Mouse (Mus musculus) neural tube, embryonic 15.5 days (tissue): ENCODE data around the gene Dlg2. TPM values are rescaled to one million over a fixed set of nuclear protein-coding genes. Genes with fewer than 3 reads are reported as not detected.

Experiments
- ATAC-seq: fragments of 200-750 bp; cut with Nextera tagmentation; 2 replicates; pipeline ENCODE4 v1.8.0; 2017; ENCODE audit warnings: mild to moderate bottlenecking, moderate TSS enrichment, moderate library complexity; ENCODE audit not compliant: low FRiP score
- H3K27ac ChIP-seq: fragments of 300-500 bp; sonication (generic); replicated peaks from 2 replicates; pipeline ENCODE4 v1.5.1; 2015; ENCODE audit warnings: mild to moderate bottlenecking, inconsistent platforms
- H3K27me3 ChIP-seq: fragments of 300-500 bp; sonication (generic); replicated peaks from 2 replicates; pipeline ENCODE4 v1.6.1; 2015; ENCODE audit warnings: inconsistent platforms
- H3K36me3 ChIP-seq: fragments of 300-500 bp; sonication (generic); 2 replicates; pipeline ENCODE4 v1.6.1; 2015; ENCODE audit warnings: inconsistent platforms
- H3K4me1 ChIP-seq: fragments of 300-500 bp; sonication (generic); 2 replicates; pipeline ENCODE4 v1.6.1; 2015; ENCODE audit warnings: inconsistent platforms
- H3K4me2 ChIP-seq: fragments of 300-500 bp; sonication (generic); 2 replicates; pipeline ENCODE4 v1.6.1; 2015; ENCODE audit warnings: inconsistent platforms, mild to moderate bottlenecking, moderate library complexity
- H3K4me3 ChIP-seq: fragments of 300-500 bp; sonication (generic); replicated peaks from 2 replicates; pipeline ENCODE4 v1.5.1; 2015; ENCODE audit warnings: mild to moderate bottlenecking, inconsistent platforms
- H3K9ac ChIP-seq: fragments of 300-500 bp; sonication (generic); replicated peaks from 2 replicates; pipeline ENCODE4 v1.6.1; 2015; ENCODE audit warnings: mild to moderate bottlenecking, inconsistent platforms
- H3K9me3 ChIP-seq: fragments of 300-500 bp; sonication (generic); replicated peaks from 2 replicates; pipeline ENCODE4 v1.6.1; 2016; ENCODE audit warnings: inconsistent platforms
- WGBS: fragments of 180-500 bp; shearing (Covaris S2); methylation state at CpG from one replicate; pipeline ENCODE4 v1.1.7; 2015; ENCODE audit warnings: mixed read lengths; 5-methylcytosine and 5-hydroxymethylcytosine counted together
- polyA plus RNA-seq: library from polyadenylated mRNA; unstranded; fragments of >200 nt; fragmentation: Nextera tagmentation; extraction: Ambion mirVana; gene quantifications from 2 replicates; pipeline ENCODE4 v1.2.1, GENCODE M21; 2015

Gene Dlg2
- polyA plus RNA-seq, 1 experiment from 2014 or later, result 29.9 TPM

DNA sequence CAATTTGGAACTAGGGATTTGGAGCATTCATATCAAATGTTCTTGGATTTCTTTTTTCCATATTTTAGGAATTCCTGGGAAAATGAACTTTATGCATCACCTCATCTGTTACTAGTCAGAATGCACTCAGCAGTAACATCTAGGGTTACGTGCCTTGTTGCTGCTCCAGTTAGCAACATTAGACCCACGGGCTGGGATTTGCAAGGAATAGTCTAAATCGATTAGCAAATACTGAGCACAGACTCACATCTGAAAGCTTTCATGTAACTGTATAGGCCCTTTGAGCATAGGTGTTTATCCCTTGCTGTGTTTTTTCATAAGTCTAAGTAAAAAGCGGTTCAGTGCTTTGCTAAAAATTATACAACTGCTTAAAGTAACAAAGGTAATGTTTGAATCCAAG is 1887.3 kb downstream of the Dlg2 start:
- Histone ChIP-seq H3K9me3 (no peaks in the 10 kb centered on the region), H3K9ac (no peak overlapping the region), H3K27ac (no peak overlapping the region), H3K4me3 (no peak overlapping the region), H3K4me1 (0 out of 2 replicates have a peak, but pooled peaks cover 7% of the 10 kb centered on the region), H3K36me3 (no peaks in the 10 kb centered on the region), H3K4me2 (no peak overlapping the region), H3K27me3 (no peaks in the 10 kb centered on the region)
- WGBS, result 82% methylated on average over 4 of the region's 4 CpGs
- ATAC-seq, result no peak

DNA sequence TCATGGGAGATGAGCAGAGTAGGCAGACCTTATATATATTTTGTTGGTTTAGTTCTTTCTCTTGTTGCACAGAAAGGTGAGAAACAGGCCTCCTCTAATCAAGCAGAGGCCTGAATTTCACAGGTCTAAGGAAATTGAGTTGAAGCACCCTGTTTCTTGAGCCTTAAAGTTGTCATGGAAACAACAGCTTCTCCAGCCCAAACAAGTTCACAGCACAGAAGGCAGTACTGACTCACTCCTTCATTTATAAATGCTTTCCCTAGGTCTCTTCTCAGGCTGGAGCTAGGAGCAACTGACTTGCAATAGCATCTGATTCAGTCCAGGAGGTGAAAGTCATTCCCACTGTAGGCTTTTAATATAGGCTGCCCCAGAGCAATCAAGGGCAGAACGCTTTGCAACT is 1890.6 kb downstream of the Dlg2 start:
- Histone ChIP-seq H3K9me3 (no peaks in the 10 kb centered on the region), H3K27me3 (no peaks in the 10 kb centered on the region), H3K4me1 (0 out of 2 replicates have a peak, but pooled peaks cover 8% of the 10 kb centered on the region), H3K9ac (no peak overlapping the region), H3K27ac (no peak overlapping the region), H3K36me3 (no peaks in the 10 kb centered on the region), H3K4me2 (no peak overlapping the region), H3K4me3 (no peak overlapping the region)
- ATAC-seq, result no peak
- WGBS, result 83% methylated on average over 1 of the region's 1 CpGs

- Histone ChIP-seq H3K9ac (no peak overlapping the region), H3K27ac (no peak overlapping the region), H3K27me3 (no peaks in the 10 kb centered on the region), H3K4me2 (no peak overlapping the region), H3K4me3 (no peak overlapping the region), H3K4me1 (peaks cover 14% of the 10 kb centered on the region; the same call in 1 of the 2 replicates), H3K36me3 (no peaks in the 10 kb centered on the region), H3K9me3 (no peaks in the 10 kb centered on the region)
- no peak for ATAC-seq
These were observed 1894.0 kb downstream of the Dlg2 start for GRCm38 (mm10) chr7:92370521-92370920.

DNA sequence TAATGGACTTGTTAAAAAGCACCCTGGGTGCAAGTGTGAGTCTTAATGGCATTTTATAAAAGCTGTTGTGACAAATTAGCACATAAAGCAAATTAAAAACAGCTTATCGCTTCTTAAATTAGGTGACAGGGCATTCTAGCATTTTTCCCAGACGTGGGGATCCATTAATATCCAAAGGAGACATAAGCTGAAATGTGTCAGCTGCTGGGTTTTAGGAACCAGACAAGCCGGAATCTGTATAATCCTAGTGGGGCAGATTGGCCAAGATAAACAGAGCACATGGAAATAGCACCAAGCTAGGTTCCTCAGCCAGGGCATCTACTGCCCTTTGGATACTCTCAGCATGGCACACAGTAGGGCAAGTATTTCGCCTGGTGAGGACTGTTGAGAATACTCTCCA is 1895.2 kb downstream of the Dlg2 start:
- H3K27me3 ChIP-seq, result no peaks in the 10 kb centered on the region
- no peak; the same call in 1 of the 2 replicates for ATAC-seq
- no peaks in the 10 kb centered on the region for H3K9me3 ChIP-seq
- H3K4me2 ChIP-seq, result no peak overlapping the region
- no peak overlapping the region for H3K27ac ChIP-seq
- no peaks in the 10 kb centered on the region for H3K36me3 ChIP-seq
- no peak overlapping the region for H3K4me3 ChIP-seq
- peaks cover 14% of the 10 kb centered on the region; the same call in 1 of the 2 replicates for H3K4me1 ChIP-seq
- H3K9ac ChIP-seq, result no peak overlapping the region
- 50% methylated on average over 4 of the region's 4 CpGs for WGBS

GRCm38 (mm10) chr7:92373863-92374357 is 1897.4 kb downstream of the Dlg2 start:
- peak; percentile 46; the same call in 1 of the 2 replicates for ATAC-seq
- H3K4me2 ChIP-seq, result no peak overlapping the region
- no peaks in the 10 kb centered on the region for H3K9me3 ChIP-seq
- no peaks in the 10 kb centered on the region for H3K36me3 ChIP-seq
- H3K27me3 ChIP-seq, result no peaks in the 10 kb centered on the region
- no peak overlapping the region for H3K27ac ChIP-seq
- H3K9ac ChIP-seq, result no peak overlapping the region
- no peak overlapping the region for H3K4me3 ChIP-seq
- WGBS, result 47% methylated on average over 5 of the region's 5 CpGs
- peaks cover 14% of the 10 kb centered on the region; the same call in 1 of the 2 replicates for H3K4me1 ChIP-seq

DNA sequence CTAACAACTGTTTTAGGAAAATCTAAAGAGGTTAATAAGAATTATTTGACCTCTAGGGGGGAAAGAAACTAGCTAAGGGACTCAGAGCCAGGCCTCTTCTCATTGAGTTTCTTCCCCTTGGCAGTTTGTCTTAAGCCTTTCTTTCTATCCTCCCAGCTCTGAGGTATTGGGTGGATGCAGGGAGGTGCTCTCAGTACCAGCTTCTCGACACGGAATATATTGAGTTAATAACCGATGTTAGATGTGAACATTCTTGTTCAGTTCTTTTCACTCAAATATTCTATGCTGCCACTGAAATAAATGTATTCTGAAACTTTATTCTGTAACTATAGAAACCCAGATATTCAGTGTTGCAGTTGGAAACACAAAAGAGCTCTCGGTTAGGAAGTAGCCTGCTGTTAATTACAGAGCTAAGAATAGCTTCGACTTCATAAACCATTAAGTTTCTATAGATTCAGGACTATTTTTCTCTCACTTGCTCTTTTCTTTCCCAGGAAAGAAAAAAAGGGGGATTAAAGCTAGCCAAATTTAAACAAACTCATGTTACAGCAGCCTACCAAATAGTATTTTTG is 1907.5 kb downstream of the Dlg2 start:
- no peak overlapping the region for H3K9ac ChIP-seq

DNA sequence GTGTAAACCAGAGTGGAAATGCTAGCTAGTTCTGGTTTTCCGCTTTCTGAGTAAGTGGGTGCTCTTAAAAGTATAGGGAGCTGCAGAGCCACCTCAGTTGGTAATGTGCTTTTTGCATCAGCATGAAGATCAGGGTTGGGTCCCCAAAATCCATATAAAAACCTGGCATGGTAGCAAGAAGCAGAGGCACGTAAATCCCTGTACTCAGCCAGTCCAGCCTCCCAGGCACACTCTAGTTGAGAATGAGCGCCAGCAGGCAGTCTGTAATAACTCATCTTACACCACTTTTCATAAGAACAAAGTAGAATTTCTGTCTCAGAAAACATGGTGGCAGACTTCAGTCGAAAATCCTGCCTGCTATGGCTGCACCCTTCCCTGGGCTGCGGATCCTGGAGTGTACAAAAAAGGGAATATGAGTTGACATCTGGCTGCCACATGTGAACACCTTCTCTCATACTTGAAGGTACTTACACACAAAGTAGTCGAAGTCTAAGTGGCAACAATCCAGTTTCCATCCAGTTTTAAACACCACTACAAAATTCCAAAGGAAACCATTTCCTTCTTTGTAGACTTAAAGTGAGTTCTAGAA is 1915.7 kb downstream of the Dlg2 start:
- no peaks in the 10 kb centered on the region for H3K9me3 ChIP-seq
- no peaks in the 10 kb centered on the region for H3K36me3 ChIP-seq
- WGBS, result 81% methylated on average over 6 of the region's 6 CpGs
- H3K4me1 ChIP-seq, result 0 out of 2 replicates have a peak, but pooled peaks cover 4% of the 10 kb centered on the region
- H3K4me3 ChIP-seq, result no peak overlapping the region
- no peak overlapping the region for H3K9ac ChIP-seq
- ATAC-seq, result no peak
- no peak overlapping the region for H3K4me2 ChIP-seq
- no peak overlapping the region for H3K27ac ChIP-seq
- no peaks in the 10 kb centered on the region for H3K27me3 ChIP-seq

More for the DNA sequence above, 1907.5 kb downstream of the Dlg2 start:
- no peaks in the 10 kb centered on the region for H3K9me3 ChIP-seq
- no peak for ATAC-seq
- H3K36me3 ChIP-seq, result no peaks in the 10 kb centered on the region
- no peak overlapping the region for H3K4me3 ChIP-seq
- H3K4me2 ChIP-seq, result no peak overlapping the region
- H3K27ac ChIP-seq, result no peak overlapping the region
- WGBS, result 47% methylated on average over 5 of the region's 5 CpGs
- no peaks in the 10 kb centered on the region for H3K4me1 ChIP-seq
- no peaks in the 10 kb centered on the region for H3K27me3 ChIP-seq

GRCm38 (mm10) chr7:92396783-92397182 is 1920.3 kb downstream of the Dlg2 start:
- Histone ChIP-seq H3K4me1 (peaks cover 13% of the 10 kb centered on the region), H3K4me3 (no peak overlapping the region), H3K36me3 (no peaks in the 10 kb centered on the region), H3K27ac (no peak overlapping the region), H3K9me3 (no peaks in the 10 kb centered on the region), H3K4me2 (no peak overlapping the region), H3K27me3 (no peaks in the 10 kb centered on the region), H3K9ac (no peak overlapping the region)
- 79% methylated on average over 1 of the region's 1 CpGs for WGBS
- no peak for ATAC-seq

DNA sequence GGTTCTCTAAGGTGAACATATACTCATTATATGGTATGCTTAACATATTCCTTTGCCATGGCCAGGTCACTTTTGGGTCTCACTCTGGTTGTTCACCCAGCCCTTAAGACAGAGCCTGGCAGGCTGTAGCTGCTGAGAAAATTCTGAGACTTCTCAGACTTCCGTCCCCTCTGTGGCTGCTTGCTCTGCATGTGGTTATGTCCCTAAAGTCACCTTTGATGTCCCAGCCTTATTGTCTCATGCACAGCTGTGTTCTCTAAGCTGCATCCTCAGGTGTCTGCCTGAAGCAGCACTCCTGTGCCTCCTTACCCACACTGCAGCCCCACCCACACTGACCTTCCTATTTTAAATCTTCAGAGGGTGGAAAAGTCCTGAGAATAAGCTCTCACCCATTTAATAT is 1922.4 kb downstream of the Dlg2 start:
- Histone ChIP-seq H3K27ac (no peak overlapping the region), H3K27me3 (no peaks in the 10 kb centered on the region), H3K9me3 (no peaks in the 10 kb centered on the region), H3K4me1 (peaks cover 9% of the 10 kb centered on the region), H3K4me3 (no peak overlapping the region), H3K4me2 (no peak overlapping the region), H3K36me3 (no peaks in the 10 kb centered on the region), H3K9ac (no peak overlapping the region)
- WGBS, result 63% methylated on average over 1 of the region's 1 CpGs
- ATAC-seq, result no peak

- H3K9me3 ChIP-seq, result no peaks in the 10 kb centered on the region
- H3K27ac ChIP-seq, result no peak overlapping the region
- H3K4me2 ChIP-seq, result no peak overlapping the region
- H3K4me1 ChIP-seq, result peaks cover 9% of the 10 kb centered on the region
- ATAC-seq, result no peak
- H3K4me3 ChIP-seq, result no peak overlapping the region
- H3K36me3 ChIP-seq, result no peaks in the 10 kb centered on the region
- H3K9ac ChIP-seq, result no peak overlapping the region
- no peaks in the 10 kb centered on the region for H3K27me3 ChIP-seq
- WGBS, result 28% methylated on average over 1 of the region's 1 CpGs
These were observed 1924.1 kb downstream of the Dlg2 start for GRCm38 (mm10) chr7:92400551-92400950.

- Histone ChIP-seq H3K36me3 (no peaks in the 10 kb centered on the region), H3K4me3 (no peak overlapping the region), H3K4me2 (no peak overlapping the region), H3K27ac (0 out of 2 replicates have a peak overlapping the region, but pooled peaks have one; percentile 28), H3K9me3 (no peaks in the 10 kb centered on the region), H3K27me3 (no peaks in the 10 kb centered on the region), H3K9ac (no peak overlapping the region), H3K4me1 (peaks cover 9% of the 10 kb centered on the region)
- WGBS, result 28% methylated on average over 4 of the region's 4 CpGs
- peak; percentile 53; the same call in 1 of the 2 replicates for ATAC-seq
These were observed 1924.7 kb downstream of the Dlg2 start for GRCm38 (mm10) chr7:92401001-92401688.

DNA sequence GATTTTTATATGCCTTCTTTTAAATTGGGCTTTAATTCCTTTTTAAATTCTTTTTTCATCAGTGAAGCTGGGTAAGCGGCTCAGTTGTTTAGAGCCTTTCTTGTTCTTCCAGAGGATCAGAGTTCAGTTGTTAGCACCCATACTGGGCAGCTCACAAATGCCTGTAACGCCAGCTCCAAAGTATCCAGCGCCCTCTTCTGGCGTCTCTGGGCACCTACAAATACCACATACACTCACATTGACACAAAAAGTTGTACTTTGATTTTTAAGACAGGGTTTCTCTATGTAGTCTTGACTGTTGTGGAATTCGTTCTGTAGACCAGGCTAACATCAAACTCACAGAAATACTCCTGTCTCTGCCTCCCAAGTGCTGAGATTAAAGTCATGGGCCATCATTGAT is 1932.0 kb downstream of the Dlg2 start:
- Histone ChIP-seq H3K27ac (no peak overlapping the region), H3K4me1 (no peaks in the 10 kb centered on the region), H3K36me3 (no peaks in the 10 kb centered on the region), H3K9me3 (no peaks in the 10 kb centered on the region), H3K9ac (no peak overlapping the region), H3K4me3 (no peak overlapping the region), H3K4me2 (no peak overlapping the region), H3K27me3 (no peaks in the 10 kb centered on the region)
- 66% methylated on average over 5 of the region's 5 CpGs for WGBS
- ATAC-seq, result no peak
